Comparison of ENCODE assay signal across 11 mouse cellular contexts in genomic region chr12:79680698-79681072, GRCm38 (mm10).
DNase-seq lines count a peak whose midpoint lies in the region; ATAC-seq lines count a peak whose summit lies in the region.
"Had no signal": no experiment of that assay in that cellular context is flagged by ENCODE, and none has a peak within 500 bp of the region (broad histone marks: within the 10 kb centered on the region; RNA-seq: fewer than 3 reads in every experiment).

No protein-coding gene starts in this region.

- no peak overlapping the region for H3K9ac ChIP-seq in heart, embryonic 11.5 days (ENCODE audit: low read depth, low read length)
- H3K9ac ChIP-seq in neural tube, embryonic 13.5 days: no peak overlapping the region

- H3K27ac ChIP-seq in heart, embryonic 11.5 days (ENCODE audit: low read depth, low read length): peak overlapping the region; percentile 73
- peak overlapping the region; percentile 59 for H3K27ac ChIP-seq in neural tube, embryonic 13.5 days (replicated peaks)
- H3K27ac ChIP-seq in limb, embryonic 10.5 days: peak overlapping the region; percentile 62; the same call in 1 of the 2 replicates
- H3K27ac ChIP-seq: macrophage had no signal

- H3K9me3 ChIP-seq in heart, embryonic 11.5 days (replicated peaks; ENCODE audit: control insufficient read depth, low read length): no peaks in the 10 kb centered on the region
- H3K9me3 ChIP-seq in neural tube, embryonic 13.5 days: no peaks in the 10 kb centered on the region
- no peaks in the 10 kb centered on the region for H3K9me3 ChIP-seq in limb, embryonic 10.5 days (replicated peaks)

- H3K4me2 ChIP-seq in heart, embryonic 11.5 days: no peak overlapping the region
- H3K4me2 ChIP-seq in neural tube, embryonic 13.5 days: no peak overlapping the region

- ATAC-seq in heart, embryonic 11.5 days (replicated peaks; ENCODE audit: insufficient number of reproducible peaks, low FRiP score, low TSS enrichment): no peak
- ATAC-seq in neural tube, embryonic 13.5 days (ENCODE audit: low read depth): peak; percentile 47; the same call in 1 of the 2 replicates
- ATAC-seq: Patski had no signal

- peaks cover 28% of the 10 kb centered on the region for H3K4me1 ChIP-seq in heart, embryonic 11.5 days (ENCODE audit: control insufficient read depth, insufficient read depth, low read length)
- H3K4me1 ChIP-seq in neural tube, embryonic 13.5 days (replicated peaks): peaks cover 22% of the 10 kb centered on the region
- peaks cover 65% of the 10 kb centered on the region for H3K4me1 ChIP-seq in limb, embryonic 10.5 days

- H3K27me3 ChIP-seq in heart, embryonic 11.5 days (ENCODE audit: control insufficient read depth, insufficient read depth, low read length): no peaks in the 10 kb centered on the region
- no peaks in the 10 kb centered on the region for H3K27me3 ChIP-seq in neural tube, embryonic 13.5 days
- H3K27me3 ChIP-seq in limb, embryonic 10.5 days (ENCODE audit: low read depth, poor library complexity, severe bottlenecking): no peaks in the 10 kb centered on the region
- H3K27me3 ChIP-seq: Patski had no signal

- no peak for DNase-seq in heart, postnatal 4 days
- no peak for DNase-seq in neural tube, embryonic 10.5 days (ENCODE audit: extremely low spot score, low spot score)
- DNase-seq in limb, embryonic 10.5 days (ENCODE audit: low spot score): no peak
- no peak for DNase-seq in Muller cell, postnatal 12 days (ENCODE audit: inconsistent ontology term)
- no peak for DNase-seq in adrenal gland, postnatal 10 days
- no peak for DNase-seq in layer of hippocampus, adult 9-10 months (ENCODE audit: low spot score)
- DNase-seq: kidney, adult 18-20 months had no signal

- no peak overlapping the region for H3K4me3 ChIP-seq in heart, embryonic 11.5 days (ENCODE audit: low read depth, low read length)
- H3K4me3 ChIP-seq in neural tube, embryonic 13.5 days: no peak overlapping the region
- H3K4me3 ChIP-seq in limb, embryonic 10.5 days: no peak overlapping the region

- H3K36me3 ChIP-seq in heart, embryonic 11.5 days (ENCODE audit: control insufficient read depth, insufficient read depth, low read length): no peaks in the 10 kb centered on the region
- H3K36me3 ChIP-seq in neural tube, embryonic 13.5 days: no peaks in the 10 kb centered on the region
- H3K36me3 ChIP-seq in limb, embryonic 10.5 days: no peaks in the 10 kb centered on the region

- WGBS in heart, embryonic 11.5 days (ENCODE audit: insufficient replicate concordance): 41% methylated on average over 3 of the region's 3 CpGs
- 63% methylated on average over 3 of the region's 3 CpGs for WGBS in neural tube, embryonic 13.5 days
- 80% methylated on average over 3 of the region's 3 CpGs for WGBS in limb, embryonic 10.5 days
